Mouse (Mus musculus) gonadal fat pad, adult 2 months (tissue): ENCODE results near the gene Vmn2r93. TPM values are rescaled to one million over a fixed set of nuclear protein-coding genes. Genes with fewer than 3 reads are reported as not detected.

Experiments used
- DNase-seq: peaks from one replicate; pipeline ENCODE4 v3.0.0-alpha.2; 2012; ENCODE audit warnings: low read depth
- polyA plus RNA-seq: library from polyadenylated mRNA; depleted of rRNA; stranded (reverse); fragments of >200 nt; gene quantifications from 2 replicates; pipeline ENCODE4 v1.2.3, GENCODE M21; 2012; rRNA removed

Gene Vmn2r93
- not detected in 2 replicates for polyA plus RNA-seq

GRCm38 (mm10) chr17:18297799-18298198 is at the start of gene Vmn2r93:
Vmn2r93 (plus strand) TSS chr17:18298099.
- no peak for DNase-seq

GRCm38 (mm10) chr17:18277656-18278055 is 20.2 kb upstream of the Vmn2r93 start, which contains the start of gene Vmn2r94:
Vmn2r94 (minus strand) TSS chr17:18277756.
- DNase-seq, result no peak

- no peak for DNase-seq
Measured at GRCm38 (mm10) chr17:18323031-18323430, 25.1 kb downstream of the Vmn2r93 start.

- no peak for DNase-seq
Measured at GRCm38 (mm10) chr17:18360007-18360406, 62.1 kb downstream of the Vmn2r93 start.

- no peak for DNase-seq
Measured at GRCm38 (mm10) chr17:18360602-18361001, 62.7 kb downstream of the Vmn2r93 start.

Other genes with a start within 250 kb of the Vmn2r93 start
- gene Vmn2r124, start 248.7 kb upstream of the Vmn2r93 start, polyA plus RNA-seq, result not detected in 2 replicates
- gene Vmn2r91, start 213.1 kb upstream of the Vmn2r93 start, polyA plus RNA-seq, result not detected in 2 replicates
- not detected in 2 replicates for gene Vmn2r92, start 146.2 kb upstream of the Vmn2r93 start, polyA plus RNA-seq
- gene Vmn2r94, start 20.3 kb upstream of the Vmn2r93 start, polyA plus RNA-seq, result not detected in 2 replicates
- not detected in 2 replicates for gene Vmn2r95, start 126.0 kb downstream of the Vmn2r93 start, polyA plus RNA-seq